Mouse (Mus musculus): ENCODE measurements around the gene Pla1a. TPM values are rescaled to one million over a fixed set of nuclear protein-coding genes. Genes with fewer than 3 reads are reported as not detected.

The Pla1a gene
- polyA plus RNA-seq, 2 experiments, result 15.0 to 15.5 TPM

- no peak overlapping the region for H3K27ac ChIP-seq
- H3K4me3 ChIP-seq (ENCODE audit: insufficient read depth in 1 of 2, low read depth in 2 of 2, low read length in 2 of 2), result no peak overlapping the region
- peaks cover 6 to 36% of the 10 kb centered on the region in 2 experiments for H3K4me1 ChIP-seq (replicated peaks; ENCODE audit: control insufficient read depth in 2 of 2, insufficient read depth in 2 of 2, low read length in 1 of 2)
- WGBS (ENCODE audit: insufficient replicate concordance), result 43% methylated on average over 3 of the region's 3 CpGs
- TF ChIP-seq EP300 (IDR thresholded peaks at IDR 0.05; ENCODE audit: low read depth) (no peak), CTCF (IDR thresholded peaks at IDR 0.05; ENCODE audit: low read depth) (no peak)
- H3K9ac ChIP-seq (replicated peaks), result no peak overlapping the region
- H3K36me3 ChIP-seq (replicated peaks; ENCODE audit: control insufficient read depth, insufficient read depth, low read depth), result no peaks in the 10 kb centered on the region
- no peaks in the 10 kb centered on the region for H3K27me3 ChIP-seq (ENCODE audit: control insufficient read depth, insufficient read depth, low read length)
- ATAC-seq (ENCODE audit: insufficient read depth) (no peak), DNase-seq (ENCODE audit: low read depth in 3 of 3, low spot score in 3 of 3) (no peak)
- no peaks in the 10 kb centered on the region for H3K9me3 ChIP-seq (ENCODE audit: control insufficient read depth, low read length)
- no peak overlapping the region for H3K4me2 ChIP-seq (ENCODE audit: low read depth)
Measured at GRCm38 (mm10) chr16:38363256-38363595, 69.7 kb downstream of the Pla1a start.

DNA sequence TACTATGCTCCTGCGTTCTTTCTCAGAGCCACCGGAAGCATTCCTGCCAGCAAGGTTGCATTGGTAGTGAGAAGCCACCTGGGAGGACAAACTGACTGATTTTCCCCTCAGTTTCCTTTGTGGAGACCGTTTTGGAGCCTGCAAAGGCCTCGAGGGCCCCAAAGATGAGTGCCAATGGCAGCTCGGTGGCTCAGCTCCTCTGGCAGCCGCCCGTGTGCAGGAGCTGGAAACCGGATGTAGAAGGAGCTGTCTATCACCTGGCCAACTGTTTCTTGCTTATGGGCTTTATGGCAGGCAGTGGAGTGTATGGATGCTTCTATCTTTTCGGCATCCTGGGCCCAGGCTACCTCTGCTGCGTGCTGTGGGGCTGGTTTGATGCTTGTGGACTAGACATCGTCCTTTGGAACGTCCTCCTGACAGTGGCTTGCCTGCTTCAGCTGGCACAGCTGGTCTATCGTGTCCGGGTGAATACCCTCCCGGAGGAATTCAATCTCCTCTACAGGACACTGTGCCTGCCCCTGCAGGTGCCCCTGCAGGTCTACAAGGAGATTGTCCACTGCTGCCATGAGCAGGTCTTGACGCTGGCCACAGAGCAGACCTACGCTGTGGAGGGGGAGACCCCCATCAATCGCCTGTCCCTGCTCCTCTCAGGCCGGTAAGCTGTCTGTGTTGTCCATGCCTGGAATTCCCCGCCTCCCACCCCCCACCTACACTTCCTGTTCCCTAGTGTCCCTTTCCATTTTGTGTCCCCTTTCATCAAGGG lies 70.3 kb downstream of the Pla1a start:
- DNase-seq (ENCODE audit: low read depth in 3 of 3, low spot score in 3 of 3) (no peak), ATAC-seq (ENCODE audit: insufficient read depth) (no peak)
- no peak overlapping the region for H3K9ac ChIP-seq (replicated peaks)
- 65% methylated on average over 20 of the region's 20 CpGs for WGBS (ENCODE audit: insufficient replicate concordance)
- TF ChIP-seq CTCF (IDR thresholded peaks at IDR 0.05; ENCODE audit: low read depth), result no peak
- TF ChIP-seq EP300 (IDR thresholded peaks at IDR 0.05; ENCODE audit: low read depth), result no peak
- H3K4me2 ChIP-seq (ENCODE audit: low read depth), result no peak overlapping the region; the same call in 1 of the 2 replicates
- H3K27ac ChIP-seq, result no peak overlapping the region
- no peaks in the 10 kb centered on the region for H3K9me3 ChIP-seq (ENCODE audit: control insufficient read depth, low read length)
- H3K4me3 ChIP-seq (ENCODE audit: insufficient read depth in 1 of 2, low read depth in 2 of 2, low read length in 2 of 2), result no peak overlapping the region
- no peaks in the 10 kb centered on the region for H3K36me3 ChIP-seq (replicated peaks; ENCODE audit: control insufficient read depth, insufficient read depth, low read depth)
- H3K27me3 ChIP-seq (ENCODE audit: control insufficient read depth, insufficient read depth, low read length), result no peaks in the 10 kb centered on the region
- peaks cover 6 to 37% of the 10 kb centered on the region in 2 experiments; a peak in 3 of 4 replicates for H3K4me1 ChIP-seq (replicated peaks; ENCODE audit: control insufficient read depth in 2 of 2, insufficient read depth in 2 of 2, low read length in 1 of 2)

DNA sequence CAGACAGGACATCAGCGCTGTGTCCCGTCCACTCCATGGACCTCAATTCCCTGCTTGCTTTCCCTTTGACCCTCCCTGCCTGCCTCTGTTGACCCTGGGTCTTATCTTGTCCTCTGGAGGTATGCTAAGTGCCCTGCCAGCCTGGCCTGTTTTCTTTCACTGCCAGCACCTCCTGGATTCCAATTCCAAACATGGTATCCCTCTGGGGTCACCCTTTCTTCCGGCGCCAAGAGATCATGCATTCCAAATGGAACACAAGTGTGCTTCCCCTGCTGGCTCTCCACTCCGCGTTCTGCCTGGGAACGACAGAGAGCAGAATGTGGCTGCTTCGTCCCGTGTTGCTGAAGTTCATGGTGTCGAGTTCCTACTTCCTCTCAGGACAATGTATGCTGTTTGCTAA lies 71.0 kb downstream of the Pla1a start, which contains the start of gene Popdc2:
Gene Popdc2 (plus strand): TSS at position 277 of the 400 bp plus-strand sequence.
- H3K4me3 ChIP-seq (ENCODE audit: insufficient read depth in 1 of 2, low read depth in 2 of 2, low read length in 2 of 2), result no peak within 1 kb of the TSS

GRCm38 (mm10) chr16:38360317-38360716 lies 72.6 kb downstream of the Pla1a start:
- Histone ChIP-seq H3K4me1 (replicated peaks; ENCODE audit: control insufficient read depth in 2 of 2, insufficient read depth in 2 of 2, low read length in 1 of 2) (peaks cover 6 to 29% of the 10 kb centered on the region in 2 experiments; a peak in 3 of 4 replicates), H3K4me2 (ENCODE audit: low read depth) (no peak overlapping the region), H3K4me3 (ENCODE audit: insufficient read depth in 1 of 2, low read depth in 2 of 2, low read length in 2 of 2) (no peak overlapping the region), H3K9me3 (ENCODE audit: control insufficient read depth, low read length) (no peaks in the 10 kb centered on the region), H3K36me3 (replicated peaks; ENCODE audit: control insufficient read depth, insufficient read depth, low read depth) (no peaks in the 10 kb centered on the region; the same call in 1 of the 2 replicates), H3K27me3 (ENCODE audit: control insufficient read depth, insufficient read depth, low read length) (no peaks in the 10 kb centered on the region), H3K27ac (no peak overlapping the region), H3K9ac (replicated peaks) (no peak overlapping the region)
- DNase-seq (ENCODE audit: low read depth in 3 of 3, low spot score in 3 of 3), result no peak
- TF ChIP-seq EP300 (IDR thresholded peaks at IDR 0.05; ENCODE audit: low read depth) (no peak), CTCF (IDR thresholded peaks at IDR 0.05; ENCODE audit: low read depth) (no peak)
- WGBS (ENCODE audit: insufficient replicate concordance), result 46% methylated on average over 2 of the region's 2 CpGs
- ATAC-seq (ENCODE audit: insufficient read depth), result no peak

More for the DNA sequence above, 71.0 kb downstream of the Pla1a start, which contains the start of gene Popdc2:
- Histone ChIP-seq H3K27ac (no peak within 1 kb of the TSS), H3K9me3 (ENCODE audit: control insufficient read depth, low read length) (no peaks in the 10 kb centered on the region), H3K4me1 (replicated peaks; ENCODE audit: control insufficient read depth in 2 of 2, insufficient read depth in 2 of 2, low read length in 1 of 2) (peaks cover 6 to 37% of the 10 kb centered on the region in 2 experiments; a peak in 3 of 4 replicates), H3K4me2 (ENCODE audit: low read depth) (no peak within 1 kb of the TSS; the same call in 1 of the 2 replicates), H3K9ac (replicated peaks) (no peak within 1 kb of the TSS), H3K36me3 (replicated peaks; ENCODE audit: control insufficient read depth, insufficient read depth, low read depth) (no peaks in the 10 kb centered on the region), H3K27me3 (ENCODE audit: control insufficient read depth, insufficient read depth, low read length) (no peaks in the 10 kb centered on the region)
- 55% methylated on average over 10 of the region's 10 CpGs for WGBS (ENCODE audit: insufficient replicate concordance)
- no peak for TF ChIP-seq CTCF (IDR thresholded peaks at IDR 0.05; ENCODE audit: low read depth)
- TF ChIP-seq EP300 (IDR thresholded peaks at IDR 0.05; ENCODE audit: low read depth), result no peak
- ATAC-seq (ENCODE audit: insufficient read depth) (no peak), DNase-seq (ENCODE audit: low read depth in 3 of 3, low spot score in 3 of 3) (no peak)

DNA sequence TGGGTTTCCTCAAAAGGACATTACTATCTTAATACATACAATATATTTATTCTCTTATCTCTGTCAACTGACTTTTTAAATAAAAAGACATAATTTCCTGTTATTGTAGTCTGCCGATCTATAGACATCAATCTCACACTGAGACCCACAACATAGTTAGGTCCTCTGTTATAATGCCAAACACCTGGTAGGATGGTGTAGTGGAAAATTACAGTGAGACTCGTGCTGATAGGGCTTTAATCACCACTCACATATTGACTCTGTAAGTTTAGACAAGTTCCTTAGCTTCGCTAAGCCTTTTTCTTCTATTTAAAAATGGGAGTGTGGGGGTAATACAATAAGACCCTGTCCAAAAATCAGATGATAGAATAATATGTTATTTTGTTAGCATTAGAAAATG lies 73.1 kb downstream of the Pla1a start:
- no peaks in the 10 kb centered on the region; the same call in 1 of the 2 replicates for H3K36me3 ChIP-seq (replicated peaks; ENCODE audit: control insufficient read depth, insufficient read depth, low read depth)
- no peak overlapping the region for H3K4me3 ChIP-seq (ENCODE audit: insufficient read depth in 1 of 2, low read depth in 2 of 2, low read length in 2 of 2)
- no peak overlapping the region for H3K27ac ChIP-seq
- H3K4me2 ChIP-seq (ENCODE audit: low read depth), result no peak overlapping the region
- H3K9ac ChIP-seq (replicated peaks), result no peak overlapping the region
- no peak for DNase-seq (ENCODE audit: low read depth in 3 of 3, low spot score in 3 of 3)
- H3K4me1 ChIP-seq (replicated peaks; ENCODE audit: control insufficient read depth in 2 of 2, insufficient read depth in 2 of 2, low read length in 1 of 2), result peaks cover 6 to 29% of the 10 kb centered on the region in 2 experiments; a peak in 3 of 4 replicates
- H3K9me3 ChIP-seq (ENCODE audit: control insufficient read depth, low read length), result no peaks in the 10 kb centered on the region
- TF ChIP-seq CTCF (IDR thresholded peaks at IDR 0.05; ENCODE audit: low read depth), result no peak
- TF ChIP-seq EP300 (IDR thresholded peaks at IDR 0.05; ENCODE audit: low read depth), result no peak; the same call in 1 of the 2 replicates
- no peaks in the 10 kb centered on the region for H3K27me3 ChIP-seq (ENCODE audit: control insufficient read depth, insufficient read depth, low read length)
- no peak for ATAC-seq (ENCODE audit: insufficient read depth)
- WGBS (ENCODE audit: insufficient replicate concordance), result 43% methylated on average over 3 of the region's 3 CpGs
